Mouse (Mus musculus) ES-E14 (cell line): ENCODE data around the gene Gucy1a1.

Experiments used
- CHD2 ChIP-seq: IDR thresholded peaks from 2 replicates; pipeline ENCODE4 v1.6.1; 2014; ENCODE audit warnings: mild to moderate bottlenecking, low read depth, low read length, inconsistent platforms
- HCFC1 ChIP-seq: IDR thresholded peaks from 2 replicates; pipeline ENCODE4 v1.6.1; 2012; ENCODE audit warnings: low read length, inconsistent platforms, borderline replicate concordance; ENCODE audit not compliant: insufficient read depth
- MAFK ChIP-seq: IDR thresholded peaks from 2 replicates; pipeline ENCODE4 v1.6.1; 2014; ENCODE audit warnings: mild to moderate bottlenecking, low read depth, low read length, inconsistent platforms; ENCODE audit not compliant: insufficient read depth

- TF ChIP-seq MAFK (no peak), CHD2 (no peak), HCFC1 (no peak)
These were observed 389 bp upstream of the Gucy1a1 start for GRCm38 (mm10) chr3:82145978-82146377.
